Mouse (Mus musculus): Measurements from ENCODE around the gene Naaladl2.

Naaladl2 gene

DNA sequence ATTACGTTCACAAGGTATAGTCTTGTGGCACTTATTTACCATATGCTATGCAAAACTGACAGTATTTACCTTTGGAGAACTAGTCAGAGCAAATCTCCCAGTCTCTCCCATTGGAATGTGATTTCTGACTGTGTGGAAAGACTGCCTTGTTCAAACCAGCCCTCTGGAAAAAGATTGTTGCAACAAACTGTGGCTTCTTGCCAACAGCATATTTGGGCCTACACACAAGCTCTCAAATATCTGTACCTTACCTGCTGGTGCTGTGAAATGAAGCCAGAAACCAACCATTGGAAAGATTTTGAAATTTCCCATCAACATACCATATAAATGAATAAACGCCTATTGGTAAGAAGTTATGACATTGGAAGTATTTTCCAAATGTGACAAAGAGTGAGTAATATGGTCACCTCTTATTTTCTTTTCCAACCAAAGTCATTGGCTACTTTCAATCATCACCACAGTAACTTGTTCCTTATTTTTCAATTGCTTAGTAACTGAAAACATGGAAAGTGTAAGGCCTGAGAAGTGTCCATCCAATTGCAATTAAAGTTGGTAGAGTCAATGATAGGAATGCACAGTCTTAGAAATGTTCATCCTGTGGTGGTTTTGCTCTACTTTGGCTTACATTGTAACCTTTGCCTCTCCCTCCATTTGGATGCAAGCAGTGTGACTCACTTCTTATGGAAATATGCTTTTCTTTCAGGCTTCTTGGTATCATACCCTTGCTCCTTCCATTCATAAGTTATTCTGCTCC is 453.7 kb downstream of the Naaladl2 start:
- no peak for DNase-seq (ENCODE audit: low spot score)

DNA sequence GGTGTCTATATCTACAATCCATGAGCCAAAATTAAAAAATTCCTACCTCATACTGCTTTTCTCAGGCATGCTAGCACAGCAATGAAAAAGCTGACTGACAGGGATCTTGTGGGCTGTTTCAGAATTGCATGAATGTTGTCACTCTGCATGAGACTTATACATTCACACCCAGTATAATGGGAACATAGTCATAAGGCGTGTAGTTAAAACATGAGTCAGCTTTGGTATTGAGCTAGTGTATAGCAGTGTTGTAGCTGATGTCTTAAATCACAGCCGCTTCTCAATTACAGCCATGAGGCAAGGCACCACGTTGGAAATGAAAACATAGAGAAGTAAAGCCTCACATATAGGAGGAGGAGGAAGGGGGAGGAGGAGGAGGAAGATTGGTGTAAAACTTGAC is 473.6 kb downstream of the Naaladl2 start:
- DNase-seq (ENCODE audit: low spot score) = no peak

GRCm38 (mm10) chr3:24668052-24668916 is 475.8 kb downstream of the Naaladl2 start:
- no peak for DNase-seq (ENCODE audit: low spot score)

GRCm38 (mm10) chr3:24665408-24665807 is 478.7 kb downstream of the Naaladl2 start:
- no peak for DNase-seq (ENCODE audit: low spot score)

- DNase-seq (ENCODE audit: low spot score) = no peak
Measured at GRCm38 (mm10) chr3:24663749-24664148, 480.3 kb downstream of the Naaladl2 start.

- no peak for DNase-seq (ENCODE audit: low spot score)
Measured at GRCm38 (mm10) chr3:24630032-24630431, 514.0 kb downstream of the Naaladl2 start.

GRCm38 (mm10) chr3:24605485-24605884 is 538.6 kb downstream of the Naaladl2 start:
- no peak for DNase-seq (ENCODE audit: low spot score)

DNA sequence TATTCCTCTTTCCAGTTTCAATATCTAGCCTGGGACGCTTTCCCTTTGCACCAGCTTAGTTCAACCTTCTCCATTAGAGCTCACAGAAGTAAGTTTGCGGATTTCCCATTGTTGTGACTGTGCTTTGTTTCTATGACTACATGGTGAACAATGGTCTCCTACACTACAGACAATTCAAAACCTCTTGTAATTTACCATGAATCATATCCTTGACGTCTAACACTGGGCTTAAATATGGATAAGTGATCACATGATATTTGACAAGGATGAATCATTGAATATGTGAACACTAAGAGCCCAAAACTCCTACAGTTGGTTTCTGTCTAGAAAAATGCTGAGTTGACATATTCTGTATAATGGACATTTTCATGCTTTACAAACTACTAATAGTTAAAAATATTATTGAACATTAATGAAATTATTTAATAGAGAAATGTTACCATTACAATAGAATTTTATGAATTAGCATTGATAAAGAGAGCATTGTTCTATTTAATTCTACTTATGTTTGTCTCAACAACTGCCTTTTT is 539.2 kb downstream of the Naaladl2 start:
- DNase-seq (ENCODE audit: low spot score) = no peak

- DNase-seq (ENCODE audit: low spot score) = no peak
Measured at GRCm38 (mm10) chr3:24595447-24595846, 548.6 kb downstream of the Naaladl2 start.

- no peak for DNase-seq (ENCODE audit: low spot score)
Measured at GRCm38 (mm10) chr3:24556617-24557016, 587.4 kb downstream of the Naaladl2 start.

GRCm38 (mm10) chr3:24553701-24554100 is 590.4 kb downstream of the Naaladl2 start:
- DNase-seq (ENCODE audit: low spot score) = no peak

GRCm38 (mm10) chr3:24552631-24553030 is 591.4 kb downstream of the Naaladl2 start:
- DNase-seq (ENCODE audit: low spot score) = no peak

- DNase-seq (ENCODE audit: low spot score) = no peak
Measured at GRCm38 (mm10) chr3:24533775-24534458, 610.1 kb downstream of the Naaladl2 start.

DNA sequence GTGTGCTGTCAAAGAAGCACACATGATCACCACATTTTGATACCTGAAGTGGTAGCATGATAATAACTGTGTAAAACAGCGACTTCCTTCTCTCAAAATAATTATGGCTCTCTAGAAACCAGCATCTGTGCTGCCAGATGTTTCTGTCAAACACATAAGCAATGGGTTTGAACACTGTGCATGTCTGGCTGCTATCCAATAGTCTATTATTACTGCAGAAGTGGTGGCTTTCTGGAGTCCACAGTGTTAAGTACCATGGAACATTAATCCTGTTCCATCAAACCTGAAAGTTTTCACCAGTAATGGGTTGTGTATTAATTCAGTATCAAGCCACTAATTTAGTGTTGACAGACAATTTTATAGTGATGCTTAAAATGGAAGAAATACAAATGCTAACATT is 629.1 kb downstream of the Naaladl2 start:
- DNase-seq (ENCODE audit: low spot score) = no peak

DNA sequence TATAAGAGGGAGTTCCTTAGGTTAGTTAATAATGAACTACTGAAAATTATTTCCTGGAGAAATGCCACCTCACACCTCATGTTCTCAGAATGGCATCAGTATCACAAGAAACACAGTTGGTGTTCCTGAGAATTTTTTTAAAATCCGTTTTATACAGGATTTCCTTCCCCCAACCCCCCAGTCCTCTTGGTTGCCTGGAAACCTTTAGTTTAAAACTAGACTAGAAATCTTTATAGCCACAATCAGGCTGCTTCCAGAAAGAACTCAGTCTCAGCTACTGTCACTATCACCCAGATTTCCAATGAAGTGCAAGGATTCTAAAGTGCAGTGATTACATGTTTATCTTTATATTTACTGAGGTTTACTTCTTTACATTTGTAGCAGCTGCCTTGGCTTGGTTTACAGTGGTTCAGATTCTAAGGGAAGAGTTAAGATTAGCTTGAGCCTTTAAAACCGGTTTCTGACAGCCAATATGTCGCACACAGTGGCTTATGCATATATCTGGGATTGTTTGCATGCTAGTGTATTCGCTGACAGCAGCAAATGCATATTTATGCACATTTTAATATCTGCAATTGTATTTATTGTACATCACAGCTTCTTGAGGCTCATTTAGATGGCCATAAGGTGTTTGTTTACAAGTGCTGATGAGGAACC is 657.5 kb downstream of the Naaladl2 start:
- DNase-seq (ENCODE audit: low spot score) = no peak

DNA sequence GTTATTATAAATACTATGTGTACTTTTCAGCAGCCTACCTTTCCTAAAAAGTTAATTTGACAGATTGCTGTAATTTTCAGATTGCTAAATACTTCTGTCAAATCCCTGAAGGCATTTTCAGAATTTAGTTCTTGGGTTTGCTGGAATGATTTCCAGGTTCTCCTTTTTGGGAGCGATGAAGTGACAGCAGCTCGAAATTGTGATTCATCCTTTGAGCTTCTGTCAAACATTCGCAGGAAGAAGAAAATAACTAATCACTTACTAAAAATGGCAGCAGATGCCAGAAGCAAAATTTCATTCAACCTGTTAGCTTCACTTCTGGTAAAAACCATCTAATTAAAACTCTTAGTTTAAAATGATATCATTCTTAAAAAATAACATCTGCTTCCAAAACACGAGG is 680.1 kb downstream of the Naaladl2 start:
- DNase-seq (ENCODE audit: low spot score) = no peak

DNA sequence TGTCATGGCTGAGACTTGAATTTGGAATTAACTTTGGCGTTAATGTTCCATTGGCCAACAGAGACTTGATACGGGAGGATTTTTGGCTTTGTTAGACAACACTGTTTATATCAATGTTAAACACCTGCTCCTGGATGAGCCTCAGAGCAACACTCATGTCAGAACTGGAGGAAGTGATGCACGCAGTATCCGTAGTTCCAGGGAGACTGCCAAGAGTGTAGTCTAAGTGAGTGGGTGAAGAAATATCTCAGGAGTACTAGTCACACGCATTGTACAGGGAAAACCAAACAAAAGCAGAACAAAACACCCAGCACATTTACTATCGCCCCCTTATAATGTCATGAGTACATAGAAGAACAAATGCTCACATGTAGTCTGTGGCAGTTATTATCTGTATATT is 703.4 kb downstream of the Naaladl2 start:
- no peak for DNase-seq (ENCODE audit: low spot score)

DNA sequence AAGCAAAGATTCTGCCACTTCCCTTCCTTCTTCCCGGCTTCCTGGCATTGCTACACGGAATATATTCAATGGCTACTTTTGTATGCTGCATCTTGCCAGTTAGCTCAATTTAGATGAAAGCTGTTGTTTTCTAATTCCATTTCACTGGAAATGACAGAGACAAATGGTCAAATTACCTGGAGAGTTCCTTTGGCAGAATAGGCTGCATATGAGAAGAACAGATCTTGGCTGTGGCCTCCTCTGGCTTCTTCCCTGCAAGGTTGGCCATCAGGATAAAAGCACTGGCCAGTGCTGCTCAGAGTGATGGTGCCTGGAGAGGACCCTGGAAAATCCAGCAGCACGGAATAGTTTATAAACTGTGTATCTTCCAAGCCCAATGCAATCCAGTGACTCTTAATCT is 711.3 kb downstream of the Naaladl2 start:
- no peak for DNase-seq (ENCODE audit: low spot score)

DNA sequence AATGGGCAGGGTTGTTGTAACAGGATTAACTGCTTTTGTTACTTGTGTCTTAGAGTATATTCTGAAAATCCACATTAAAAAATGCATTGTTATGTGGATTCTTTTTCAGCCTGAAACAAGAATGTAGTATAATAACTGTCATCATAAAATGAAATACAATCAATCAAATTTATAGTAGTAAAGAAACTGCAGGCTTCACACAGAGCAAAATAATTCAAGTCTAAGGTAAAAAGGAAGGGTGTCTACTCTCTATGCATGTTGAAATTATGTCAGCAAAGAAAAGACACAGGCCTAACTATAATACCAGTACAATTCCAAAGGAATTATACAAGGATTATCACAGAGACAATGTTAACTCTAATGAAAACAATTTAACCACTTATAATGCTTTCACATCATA is 752.3 kb downstream of the Naaladl2 start:
- no peak for DNase-seq (ENCODE audit: low spot score)

GRCm38 (mm10) chr3:24391311-24391710 is 752.8 kb downstream of the Naaladl2 start:
- no peak for DNase-seq (ENCODE audit: low spot score)

- DNase-seq (ENCODE audit: low spot score) = no peak
Measured at GRCm38 (mm10) chr3:24355010-24355409, 789.1 kb downstream of the Naaladl2 start.
